Mouse (Mus musculus) myocyte (in vitro differentiated cells): ENCODE measurements at regions not wholly inside any gene's neighbourhood (a gene's known extent, or its start where the extent isn't known, plus 50 kb on each side); places are given as distances from the start of the nearest gene placed in this dataset.

Source experiments
- H3K27me3 ChIP-seq: one replicate; pipeline ENCODE4 v1.6.1; 2011; ENCODE audit not compliant: control insufficient read depth, insufficient read depth, insufficient read length
- H3K36me3 ChIP-seq: one replicate; pipeline ENCODE4 v1.6.1; 2011; ENCODE audit not compliant: control insufficient read depth, insufficient read depth
- H3K4me2 ChIP-seq: one replicate; pipeline ENCODE4 v1.6.1; 2011; ENCODE audit warnings: low read depth, control low read depth
- H3K4me3 ChIP-seq: one replicate; pipeline ENCODE4 v1.5.1; 2011; ENCODE audit warnings: mild to moderate bottlenecking, control low read depth, moderate library complexity
- H3K79me2 ChIP-seq: one replicate; pipeline ENCODE4 v1.6.1; 2011; ENCODE audit not compliant: control insufficient read depth, insufficient read depth
- H3ac ChIP-seq: one replicate; pipeline ENCODE4 v1.6.1; 2011; ENCODE audit not compliant: control insufficient read depth, insufficient read length
- CEBPB ChIP-seq: IDR thresholded peaks from 2 replicates; pipeline ENCODE4 v1.6.1; 2011; ENCODE audit warnings: mild to moderate bottlenecking, moderate library complexity; ENCODE audit not compliant: poor library complexity, insufficient read depth, severe bottlenecking
- E2F4 ChIP-seq: IDR thresholded peaks from one replicate; pipeline ENCODE4 v1.6.1; 2011; ENCODE audit warnings: mild to moderate bottlenecking, control low read depth, moderate library complexity; ENCODE audit not compliant: insufficient read depth
- MAX ChIP-seq: IDR thresholded peaks from one replicate; pipeline ENCODE4 v1.6.1; 2011; ENCODE audit warnings: low read depth, mild to moderate bottlenecking, control low read depth
- MYOD1 ChIP-seq, 3 experiments: IDR thresholded peaks; one replicate each; pipeline ENCODE4 v1.6.1; 2011; ENCODE audit warnings: control low read depth in 2 of 3, low read depth in 2 of 3, mild to moderate bottlenecking in 2 of 3, moderate library complexity in 1 of 3; ENCODE audit not compliant: insufficient read length in 2 of 3, control insufficient read depth in 1 of 3
- MYOG ChIP-seq, 3 experiments: IDR thresholded peaks; one replicate each; pipeline ENCODE4 v1.6.1; 2011; ENCODE audit warnings: control low read depth in 2 of 3, low read depth in 2 of 3, mild to moderate bottlenecking in 2 of 3; ENCODE audit not compliant: insufficient read length in 2 of 3, control insufficient read depth in 1 of 3, insufficient read depth in 1 of 3
- POLR2A ChIP-seq: IDR thresholded peaks from one replicate; pipeline ENCODE4 v1.6.1; 2011; ENCODE audit warnings: low read depth, mild to moderate bottlenecking, control low read depth, moderate library complexity; ENCODE audit not compliant: insufficient read length
- POLR2AphosphoS2 ChIP-seq: IDR thresholded peaks from one replicate; pipeline ENCODE4 v1.6.1; 2011; ENCODE audit warnings: low read depth, control low read depth; ENCODE audit not compliant: insufficient read length
- REST ChIP-seq: IDR thresholded peaks from one replicate; pipeline ENCODE4 v1.6.1; 2011; ENCODE audit warnings: mild to moderate bottlenecking, control low read depth, moderate library complexity; ENCODE audit not compliant: insufficient read depth, insufficient read length
- SRF ChIP-seq: IDR thresholded peaks from one replicate; pipeline ENCODE4 v1.6.1; 2011; ENCODE audit warnings: low read depth; ENCODE audit not compliant: control insufficient read depth, insufficient read length
- TCF12 ChIP-seq: IDR thresholded peaks from one replicate; pipeline ENCODE4 v1.6.1; 2011; ENCODE audit warnings: mild to moderate bottlenecking, control low read depth; ENCODE audit not compliant: poor library complexity, insufficient read depth, severe bottlenecking
- TCF3 ChIP-seq: IDR thresholded peaks from one replicate; pipeline ENCODE4 v1.6.1; 2011; ENCODE audit warnings: low read depth, control low read depth; ENCODE audit not compliant: insufficient read length
- USF1 ChIP-seq: IDR thresholded peaks from one replicate; pipeline ENCODE4 v1.6.1; 2011; ENCODE audit warnings: low read depth, mild to moderate bottlenecking, control low read depth, moderate library complexity

DNA sequence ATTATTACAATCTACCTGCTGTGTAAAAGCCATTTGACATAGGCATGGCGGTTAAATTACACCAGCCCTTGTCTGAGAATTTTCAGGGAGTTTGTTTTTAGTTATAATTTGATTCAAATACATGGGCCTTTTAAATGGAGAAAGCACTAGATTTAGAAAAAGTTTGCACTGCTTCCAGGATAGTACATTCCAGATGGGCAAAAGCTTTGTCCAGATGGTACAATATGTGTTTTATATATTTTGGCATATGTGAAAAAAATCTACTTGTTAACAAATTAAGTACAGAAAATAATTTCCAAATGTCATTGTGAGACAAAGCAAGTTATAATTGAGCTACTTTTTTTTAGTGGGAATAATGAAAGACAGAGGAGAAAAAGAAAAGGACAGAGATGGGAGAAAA, 961.2 kb upstream of the Celf2 start:
- H3K36me3 ChIP-seq: no peaks in the 10 kb centered on the region
- H3K79me2 ChIP-seq: no peaks in the 10 kb centered on the region
- H3K4me2 ChIP-seq: no peak overlapping the region
- TF ChIP-seq MYOD1 (IDR thresholded peaks at IDR 0.05; ENCODE audit: control insufficient read depth in 1 of 3, insufficient read length in 2 of 3, low read depth in 2 of 3): no peak
- TF ChIP-seq CEBPB: no peak
- TF ChIP-seq USF1: no peak
- TF ChIP-seq MYOG (IDR thresholded peaks at IDR 0.05; ENCODE audit: control insufficient read depth in 1 of 3, insufficient read depth in 1 of 3, insufficient read length in 2 of 3, low read depth in 2 of 3): no peak
- TF ChIP-seq SRF: no peak
- TF ChIP-seq POLR2A: no peak
- no peak for TF ChIP-seq MAX
- no peak overlapping the region for H3ac ChIP-seq
- no peaks in the 10 kb centered on the region for H3K27me3 ChIP-seq
- no peak overlapping the region for H3K4me3 ChIP-seq

DNA sequence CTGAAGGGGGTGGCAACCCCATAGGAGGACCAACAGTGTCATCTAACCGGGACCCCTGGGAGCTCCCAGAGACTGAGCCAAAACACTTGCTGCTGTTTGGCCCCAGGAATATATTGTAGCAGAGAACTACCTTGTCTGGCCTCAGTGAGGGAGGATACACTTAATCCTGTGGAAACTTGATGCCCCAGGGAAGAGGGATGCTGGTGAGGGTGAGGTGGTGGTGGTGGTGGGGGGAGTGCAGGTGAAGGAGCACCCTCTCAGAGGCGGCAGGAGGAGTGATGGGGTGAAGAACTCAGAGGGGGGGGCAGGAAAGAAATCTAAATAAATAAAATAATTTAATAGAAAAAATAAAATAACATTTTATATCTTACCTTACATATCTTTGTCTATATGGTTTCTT, 959.6 kb upstream of the Celf2 start:
- H3ac ChIP-seq: no peak overlapping the region
- no peaks in the 10 kb centered on the region for H3K27me3 ChIP-seq
- H3K36me3 ChIP-seq: no peaks in the 10 kb centered on the region
- H3K79me2 ChIP-seq: no peaks in the 10 kb centered on the region
- TF ChIP-seq CEBPB (no peak), MYOG (IDR thresholded peaks at IDR 0.05; ENCODE audit: control insufficient read depth in 1 of 3, insufficient read depth in 1 of 3, insufficient read length in 2 of 3, low read depth in 2 of 3) (no peak), POLR2A (no peak), MAX (no peak), TCF3 (no peak), TCF12 (no peak), SRF (no peak), USF1 (no peak), POLR2AphosphoS2 (no peak), E2F4 (no peak), REST (no peak), MYOD1 (IDR thresholded peaks at IDR 0.05; ENCODE audit: control insufficient read depth in 1 of 3, insufficient read length in 2 of 3, low read depth in 2 of 3) (no peak)
- H3K4me3 ChIP-seq: no peak overlapping the region
- no peak overlapping the region for H3K4me2 ChIP-seq

DNA sequence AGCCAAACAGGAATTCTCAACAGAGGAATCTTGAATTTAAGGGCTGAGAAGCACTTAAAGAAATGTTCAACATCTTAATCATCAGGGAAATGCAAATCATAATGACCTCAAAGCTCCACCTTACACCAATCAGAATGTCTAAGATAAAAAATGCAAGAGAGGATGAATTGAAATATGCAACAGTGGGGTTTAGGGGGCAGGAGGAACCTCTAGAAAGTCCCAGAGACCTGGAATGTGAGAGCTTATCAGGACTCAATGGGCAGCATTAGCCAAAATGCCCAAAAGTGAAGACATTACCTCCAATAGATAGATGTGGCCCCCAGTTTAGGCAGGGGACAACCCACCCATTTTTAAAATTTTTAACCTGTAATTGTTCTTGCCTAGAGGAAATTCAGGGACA, 959.0 kb upstream of the Celf2 start:
- H3K4me2 ChIP-seq: no peak overlapping the region
- TF ChIP-seq E2F4 (no peak), USF1 (no peak), POLR2AphosphoS2 (no peak), TCF3 (no peak), MYOD1 (IDR thresholded peaks at IDR 0.05; ENCODE audit: control insufficient read depth in 1 of 3, insufficient read length in 2 of 3, low read depth in 2 of 3) (no peak), SRF (no peak), MAX (no peak), TCF12 (no peak), REST (no peak)

DNA sequence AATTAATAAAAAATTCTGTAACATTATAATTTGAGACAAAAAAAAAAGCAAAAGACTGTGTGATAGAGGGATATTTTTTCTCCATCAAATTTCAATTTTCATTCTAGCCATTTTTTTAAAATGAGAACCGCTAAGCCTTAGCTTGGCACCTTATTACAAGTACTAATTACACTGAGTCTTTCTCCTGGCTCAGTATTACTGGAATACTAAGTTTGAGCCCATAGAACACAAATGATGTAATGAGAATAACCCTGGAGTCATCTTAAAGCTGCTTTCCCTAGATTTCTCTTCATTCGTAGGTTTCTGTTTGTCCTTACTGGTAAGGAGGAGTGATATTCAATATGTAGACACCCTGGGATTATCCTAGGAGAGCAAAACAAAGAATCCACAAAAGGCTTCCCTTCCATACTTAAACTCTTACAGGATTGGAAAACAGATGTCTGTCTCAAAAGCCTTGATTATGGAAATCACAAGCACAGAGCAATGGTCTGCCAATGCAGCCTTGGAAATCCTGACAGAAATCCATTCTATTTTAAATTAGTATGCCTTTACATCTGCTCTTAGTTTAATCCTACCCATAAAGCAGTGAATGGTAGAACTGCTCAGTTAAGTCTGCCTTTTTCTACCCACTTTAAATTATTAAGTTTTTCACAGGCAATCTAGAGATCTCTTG, 958.3 kb upstream of the Celf2 start:
- Histone ChIP-seq H3K79me2 (no peaks in the 10 kb centered on the region), H3K4me2 (no peak overlapping the region), H3K27me3 (no peaks in the 10 kb centered on the region), H3K36me3 (no peaks in the 10 kb centered on the region), H3K4me3 (no peak overlapping the region), H3ac (no peak overlapping the region)
- TF ChIP-seq SRF: no peak

More for the DNA sequence above, 959.0 kb upstream of the Celf2 start:
- Histone ChIP-seq H3K36me3 (no peaks in the 10 kb centered on the region), H3K79me2 (no peaks in the 10 kb centered on the region), H3ac (no peak overlapping the region), H3K4me3 (no peak overlapping the region), H3K27me3 (no peaks in the 10 kb centered on the region)

DNA sequence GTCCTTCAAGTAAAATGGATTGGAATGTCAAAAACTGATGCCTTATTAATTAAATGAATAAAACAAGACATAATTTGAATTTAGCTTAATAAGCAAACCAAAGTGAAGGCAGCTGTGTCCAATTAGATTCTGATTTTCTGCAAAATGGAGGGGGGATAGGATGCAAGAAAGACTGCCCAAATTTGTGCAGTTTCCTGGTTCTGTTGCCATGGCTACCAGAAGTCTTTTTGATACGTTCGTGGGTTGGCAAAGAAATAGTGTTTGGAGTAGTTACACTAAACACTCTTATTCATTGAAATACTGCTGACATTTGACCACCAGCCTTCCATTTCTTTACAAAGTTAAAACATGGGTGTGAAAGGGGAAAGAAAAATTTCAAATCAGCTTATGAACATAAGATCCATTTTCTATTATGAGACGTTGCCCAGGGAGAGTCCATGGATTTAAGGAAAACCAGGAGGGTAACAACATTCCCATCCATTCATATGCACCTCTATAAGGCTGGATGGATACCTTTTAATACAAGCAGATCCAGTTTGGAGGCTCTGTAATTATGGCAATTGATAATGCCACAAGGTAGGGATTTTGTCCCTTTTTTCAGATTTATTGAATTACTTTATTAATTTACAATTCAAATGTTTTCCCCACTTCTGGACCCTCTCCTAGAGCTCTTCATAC, 943.3 kb upstream of the Celf2 start:
- Histone ChIP-seq H3K27me3 (no peaks in the 10 kb centered on the region), H3K36me3 (no peaks in the 10 kb centered on the region), H3ac (no peak overlapping the region), H3K79me2 (no peaks in the 10 kb centered on the region), H3K4me2 (no peak overlapping the region), H3K4me3 (no peak overlapping the region)
- TF ChIP-seq REST (no peak), TCF12 (no peak)
